Mouse (Mus musculus) brain, embryonic 14.5 days (tissue): ENCODE measurements around the gene Ms4a4d.

Experiments used
- CTCF ChIP-seq: fragments of 200-500 bp; IDR thresholded peaks from 2 replicates; pipeline ENCODE4 v1.5.1; 2012; ENCODE audit warnings: inconsistent platforms, mild to moderate bottlenecking, moderate library complexity, borderline replicate concordance; ENCODE audit not compliant: insufficient read depth, insufficient read length; ENCODE audit errors: extremely low read depth
- POLR2A ChIP-seq: fragments of 200-500 bp; IDR thresholded peaks from 2 replicates; pipeline ENCODE4 v1.6.1; 2012; ENCODE audit warnings: mild to moderate bottlenecking, inconsistent platforms, borderline replicate concordance; ENCODE audit not compliant: poor library complexity, insufficient read depth, insufficient read length, severe bottlenecking; ENCODE audit errors: extremely low read depth

DNA sequence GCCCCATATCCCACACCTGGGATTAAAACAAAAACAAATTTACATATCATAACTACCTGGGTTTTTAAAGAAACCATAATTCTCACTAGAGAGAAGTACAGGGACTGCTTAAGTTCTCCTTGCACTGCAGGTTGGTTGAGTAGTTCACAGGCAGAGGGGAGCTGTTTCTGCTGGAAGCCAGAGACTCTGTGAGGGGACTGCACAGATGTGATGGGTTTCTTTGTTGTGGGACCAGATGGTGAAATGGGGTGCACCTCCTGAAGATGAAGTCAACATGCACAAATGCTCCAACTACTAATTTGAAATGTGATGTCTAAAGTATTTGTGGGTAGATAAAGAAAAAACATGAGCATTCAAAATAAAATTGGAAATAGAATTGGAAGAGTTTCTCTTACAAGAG is 11.3 kb downstream of the Ms4a4d start:
- no peak for TF ChIP-seq CTCF
- TF ChIP-seq POLR2A: no peak
